Mouse (Mus musculus): ENCODE data around the gene Olfr411. TPM values are rescaled to one million over a fixed set of nuclear protein-coding genes. Genes with fewer than 3 reads are reported as not detected.

Olfr411 gene
- polyA plus RNA-seq, 2 experiments, result not detected

GRCm38 (mm10) chr11:74391899-74392298 is 39.4 kb upstream of the Olfr411 start:
- no peak overlapping the region for H3K4me3 ChIP-seq (ENCODE audit: insufficient read depth in 1 of 2, low read depth in 2 of 2, low read length in 2 of 2)
- H3K9ac ChIP-seq (replicated peaks), result no peak overlapping the region
- ATAC-seq (ENCODE audit: insufficient read depth) (no peak), DNase-seq (ENCODE audit: low read depth in 3 of 3, low spot score in 3 of 3) (no peak)
- H3K27ac ChIP-seq, result no peak overlapping the region
- H3K9me3 ChIP-seq (ENCODE audit: control insufficient read depth, low read length), result no peaks in the 10 kb centered on the region
- no peaks in the 10 kb centered on the region for H3K27me3 ChIP-seq (ENCODE audit: control insufficient read depth, insufficient read depth, low read length)
- H3K4me2 ChIP-seq (ENCODE audit: low read depth), result no peak overlapping the region
- no peak for TF ChIP-seq CTCF (IDR thresholded peaks at IDR 0.05; ENCODE audit: low read depth)
- TF ChIP-seq EP300 (IDR thresholded peaks at IDR 0.05; ENCODE audit: low read depth), result no peak
- 63% methylated on average over 11 of the region's 11 CpGs for WGBS (ENCODE audit: insufficient replicate concordance)
- no peaks in the 10 kb centered on the region; a peak in 1 of 4 replicates for H3K4me1 ChIP-seq (replicated peaks; ENCODE audit: control insufficient read depth in 2 of 2, insufficient read depth in 2 of 2, low read length in 1 of 2)
- no peaks in the 10 kb centered on the region for H3K36me3 ChIP-seq (replicated peaks; ENCODE audit: control insufficient read depth, insufficient read depth, low read depth)

GRCm38 (mm10) chr11:74387203-74387602 is 34.8 kb upstream of the Olfr411 start:
- ATAC-seq (ENCODE audit: insufficient read depth) (no peak), DNase-seq (ENCODE audit: low read depth in 3 of 3, low spot score in 3 of 3) (no peak)
- Histone ChIP-seq H3K36me3 (replicated peaks; ENCODE audit: control insufficient read depth, insufficient read depth, low read depth) (no peaks in the 10 kb centered on the region), H3K9ac (replicated peaks) (no peak overlapping the region), H3K4me1 (replicated peaks; ENCODE audit: control insufficient read depth in 2 of 2, insufficient read depth in 2 of 2, low read length in 1 of 2) (no peaks in the 10 kb centered on the region), H3K4me2 (ENCODE audit: low read depth) (no peak overlapping the region), H3K4me3 (ENCODE audit: insufficient read depth in 1 of 2, low read depth in 2 of 2, low read length in 2 of 2) (no peak overlapping the region), H3K27me3 (ENCODE audit: control insufficient read depth, insufficient read depth, low read length) (no peaks in the 10 kb centered on the region), H3K9me3 (ENCODE audit: control insufficient read depth, low read length) (no peaks in the 10 kb centered on the region), H3K27ac (no peak overlapping the region)
- TF ChIP-seq CTCF (IDR thresholded peaks at IDR 0.05; ENCODE audit: low read depth), result no peak
- TF ChIP-seq EP300 (IDR thresholded peaks at IDR 0.05; ENCODE audit: low read depth), result no peak
- 65% methylated on average over 5 of the region's 5 CpGs for WGBS (ENCODE audit: insufficient replicate concordance)

DNA sequence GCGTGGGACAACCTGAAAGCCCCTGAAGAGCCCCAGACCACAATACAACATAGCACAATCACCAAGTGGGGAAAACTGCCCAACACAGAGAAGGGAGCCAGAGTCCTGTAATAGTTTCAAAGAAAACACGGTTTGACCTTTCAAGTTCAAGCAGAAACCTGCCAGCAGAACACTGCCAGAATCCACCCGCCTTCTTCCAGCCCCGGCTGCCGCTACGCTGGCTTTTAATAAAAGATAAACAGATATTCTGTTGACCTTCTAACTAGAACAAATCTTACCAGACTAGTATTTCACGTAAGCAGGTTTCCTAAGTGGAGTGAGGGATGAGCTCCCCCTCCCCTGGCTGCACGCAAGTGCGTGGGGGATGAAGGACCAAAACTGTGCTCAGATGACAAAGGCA is 33.2 kb upstream of the Olfr411 start:
- Histone ChIP-seq H3K4me3 (ENCODE audit: insufficient read depth in 1 of 2, low read depth in 2 of 2, low read length in 2 of 2) (no peak overlapping the region), H3K9me3 (ENCODE audit: control insufficient read depth, low read length) (no peaks in the 10 kb centered on the region), H3K4me2 (ENCODE audit: low read depth) (no peak overlapping the region), H3K4me1 (replicated peaks; ENCODE audit: control insufficient read depth in 2 of 2, insufficient read depth in 2 of 2, low read length in 1 of 2) (no peaks in the 10 kb centered on the region), H3K36me3 (replicated peaks; ENCODE audit: control insufficient read depth, insufficient read depth, low read depth) (no peaks in the 10 kb centered on the region), H3K9ac (replicated peaks) (no peak overlapping the region), H3K27me3 (ENCODE audit: control insufficient read depth, insufficient read depth, low read length) (no peaks in the 10 kb centered on the region), H3K27ac (no peak overlapping the region)
- DNase-seq (ENCODE audit: low read depth in 3 of 3, low spot score in 3 of 3) (no peak), ATAC-seq (ENCODE audit: insufficient read depth) (no peak)
- WGBS (ENCODE audit: insufficient replicate concordance), result 78% methylated on average over 9 of the region's 9 CpGs
- TF ChIP-seq EP300 (IDR thresholded peaks at IDR 0.05; ENCODE audit: low read depth), result no peak
- TF ChIP-seq CTCF (IDR thresholded peaks at IDR 0.05; ENCODE audit: low read depth), result no peak

- Histone ChIP-seq H3K27ac (no peak overlapping the region), H3K4me3 (ENCODE audit: insufficient read depth in 1 of 2, low read depth in 2 of 2, low read length in 2 of 2) (no peak overlapping the region), H3K27me3 (ENCODE audit: control insufficient read depth, insufficient read depth, low read length) (no peaks in the 10 kb centered on the region), H3K9me3 (ENCODE audit: control insufficient read depth, low read length) (no peaks in the 10 kb centered on the region), H3K4me2 (ENCODE audit: low read depth) (no peak overlapping the region), H3K36me3 (replicated peaks; ENCODE audit: control insufficient read depth, insufficient read depth, low read depth) (no peaks in the 10 kb centered on the region), H3K9ac (replicated peaks) (no peak overlapping the region), H3K4me1 (replicated peaks; ENCODE audit: control insufficient read depth in 2 of 2, insufficient read depth in 2 of 2, low read length in 1 of 2) (no peaks in the 10 kb centered on the region)
- DNase-seq (ENCODE audit: low read depth in 3 of 3, low spot score in 3 of 3) (no peak), ATAC-seq (ENCODE audit: insufficient read depth) (no peak)
- TF ChIP-seq EP300 (IDR thresholded peaks at IDR 0.05; ENCODE audit: low read depth), result no peak
- TF ChIP-seq CTCF (IDR thresholded peaks at IDR 0.05; ENCODE audit: low read depth), result no peak
- WGBS (ENCODE audit: insufficient replicate concordance), result 40% methylated on average over 4 of the region's 4 CpGs
Measured at GRCm38 (mm10) chr11:74379166-74379873, 26.9 kb upstream of the Olfr411 start.

- no peak for DNase-seq (ENCODE audit: low read depth in 3 of 3, low spot score in 3 of 3)
- no peaks in the 10 kb centered on the region for H3K9me3 ChIP-seq (ENCODE audit: control insufficient read depth, low read length)
Measured at GRCm38 (mm10) chr11:74376847-74377246, 24.4 kb upstream of the Olfr411 start.

More at GRCm38 (mm10) chr11:74376847-74377246, 24.4 kb upstream of the Olfr411 start:
- H3K27me3 ChIP-seq (ENCODE audit: control insufficient read depth, insufficient read depth, low read length), result no peaks in the 10 kb centered on the region
- 69% methylated on average over 3 of the region's 3 CpGs for WGBS (ENCODE audit: insufficient replicate concordance)
- H3K27ac ChIP-seq, result no peak overlapping the region
- no peak overlapping the region for H3K4me3 ChIP-seq (ENCODE audit: insufficient read depth in 1 of 2, low read depth in 2 of 2, low read length in 2 of 2)
- H3K4me2 ChIP-seq (ENCODE audit: low read depth), result no peak overlapping the region
- H3K4me1 ChIP-seq (replicated peaks; ENCODE audit: control insufficient read depth in 2 of 2, insufficient read depth in 2 of 2, low read length in 1 of 2), result no peaks in the 10 kb centered on the region
- H3K36me3 ChIP-seq (replicated peaks; ENCODE audit: control insufficient read depth, insufficient read depth, low read depth), result no peaks in the 10 kb centered on the region
- H3K9ac ChIP-seq (replicated peaks), result no peak overlapping the region
- no peak for ATAC-seq (ENCODE audit: insufficient read depth)
- TF ChIP-seq CTCF (IDR thresholded peaks at IDR 0.05; ENCODE audit: low read depth) (peak; percentile 65), EP300 (IDR thresholded peaks at IDR 0.05; ENCODE audit: low read depth) (no peak)

Data from liver, embryonic 14.5 days (tissue).